Comparison of ENCODE assay signal across 16 mouse cellular contexts in the genomic region with DNA sequence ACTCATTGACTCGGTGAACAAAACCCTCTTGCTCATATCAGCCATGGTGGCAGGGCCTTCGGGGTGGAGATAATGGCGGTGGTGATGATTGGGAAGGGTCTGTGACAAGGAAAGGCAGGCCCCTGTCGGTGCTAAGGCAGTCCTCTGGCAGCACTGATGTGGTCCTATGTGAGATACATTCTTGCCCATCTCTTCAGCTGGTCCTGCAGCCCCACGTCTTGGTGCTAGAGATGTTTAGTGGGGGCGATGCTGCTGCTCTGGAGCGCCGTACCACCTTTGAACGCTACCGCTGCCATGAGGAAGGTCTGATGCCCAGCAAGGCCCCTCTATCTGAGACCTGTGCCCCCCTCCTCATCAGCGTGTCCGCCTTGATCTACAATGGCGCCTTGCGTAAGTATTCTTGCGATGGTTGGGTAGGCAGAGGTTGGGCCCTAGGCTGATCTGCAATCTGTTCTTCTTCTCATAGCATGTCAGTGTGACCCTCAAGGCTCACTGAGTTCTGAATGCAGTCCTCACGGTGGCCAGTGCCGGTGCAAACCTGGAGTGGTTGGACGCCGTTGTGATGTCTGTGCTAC. TPM values are rescaled to one million over a fixed set of nuclear protein-coding genes. Genes with fewer than 3 reads are reported as not detected.
"Had no signal": no experiment of that assay in that cellular context is flagged by ENCODE, and none has a peak within 500 bp of the region (broad histone marks: within the 10 kb centered on the region; RNA-seq: fewer than 3 reads in every experiment).

No protein-coding gene starts in this region.

- H3K27ac ChIP-seq: neural tube, embryonic 13.5 days; neural tube, embryonic 15.5 days; stomach, embryonic 15.5 days; stomach, postnatal 0 days had no signal

- H3K9me3 ChIP-seq: neural tube, embryonic 13.5 days; neural tube, embryonic 15.5 days; stomach, embryonic 15.5 days had no signal

- H3K4me2 ChIP-seq: neural tube, embryonic 13.5 days; neural tube, embryonic 15.5 days; stomach, embryonic 15.5 days had no signal

- H3K4me3 ChIP-seq: neural tube, embryonic 13.5 days; neural tube, embryonic 15.5 days; stomach, embryonic 15.5 days had no signal

- DNase-seq: retina, postnatal 1 day; right cerebral cortex, adult 18-20 months; right cerebral cortex, postnatal 14 days; right cerebral cortex, postnatal 25 days; right cerebral cortex, postnatal 4 days; spleen, adult 18-20 months; thymus, adult 18-20 months; thymus, adult 2 months; thymus, postnatal 14 days; thymus, postnatal 25 days; thymus, postnatal 4 days had no signal

- H3K9ac ChIP-seq: neural tube, embryonic 13.5 days; neural tube, embryonic 15.5 days; stomach, embryonic 15.5 days had no signal

- H3K27me3 ChIP-seq: neural tube, embryonic 13.5 days; neural tube, embryonic 15.5 days; stomach, embryonic 15.5 days had no signal

RNA-seq across cellular contexts. Expression of gene Lamb2, which starts 5.9 kb away (rescaled TPM):
- total RNA-seq: neutrophil, adult 5-6 weeks had no signal
